Mouse (Mus musculus): ENCODE measurements around the gene Gm49450. TPM values are rescaled to one million over a fixed set of nuclear protein-coding genes. Genes with fewer than 3 reads are reported as not detected.
A peak's percentile ranks its signal among the peaks of the same experiment; 100 is the strongest.
"Not testable (repeated sequence)": the region's sequence is repeated elsewhere in the genome, so short reads cannot be mapped to it uniquely, and the experiment has no call there.

Gene Gm49450
- total RNA-seq, 2 experiments from 2014 or later = not detected

- ATAC-seq (replicated peaks; ENCODE audit: low FRiP score, low TSS enrichment, poor library complexity, severe bottlenecking) = peak; percentile 55; the same call in 1 of the 2 replicates
These were observed 6.2 kb upstream of the Gm49450 start for GRCm38 (mm10) chr15:98959531-98959930.

GRCm38 (mm10) chr15:98958901-98959420 lies 5.6 kb upstream of the Gm49450 start:
- ATAC-seq (replicated peaks; ENCODE audit: low FRiP score, low TSS enrichment, poor library complexity, severe bottlenecking) = no peak

GRCm38 (mm10) chr15:98957475-98957874 lies 4.1 kb upstream of the Gm49450 start:
- no peak for ATAC-seq (replicated peaks; ENCODE audit: low FRiP score, low TSS enrichment, poor library complexity, severe bottlenecking)

GRCm38 (mm10) chr15:98956000-98956399 lies 2.6 kb upstream of the Gm49450 start:
- ATAC-seq (replicated peaks; ENCODE audit: low FRiP score, low TSS enrichment, poor library complexity, severe bottlenecking) = no peak

- ATAC-seq (replicated peaks; ENCODE audit: low FRiP score, low TSS enrichment, poor library complexity, severe bottlenecking) = no peak
These were observed 2.0 kb upstream of the Gm49450 start for GRCm38 (mm10) chr15:98955324-98955723.

GRCm38 (mm10) chr15:98954425-98955253 lies 1.3 kb upstream of the Gm49450 start:
- no peak for ATAC-seq (replicated peaks; ENCODE audit: low FRiP score, low TSS enrichment, poor library complexity, severe bottlenecking)

GRCm38 (mm10) chr15:98952751-98953400 lies 475 bp downstream of the Gm49450 start:
- ATAC-seq (replicated peaks; ENCODE audit: low FRiP score, low TSS enrichment, poor library complexity, severe bottlenecking) = peak; percentile 87

- ATAC-seq (replicated peaks; ENCODE audit: low FRiP score, low TSS enrichment, poor library complexity, severe bottlenecking) = no peak
These were observed 1.3 kb downstream of the Gm49450 start for GRCm38 (mm10) chr15:98952063-98952455.

GRCm38 (mm10) chr15:98951122-98952062 lies 2.0 kb downstream of the Gm49450 start:
- ATAC-seq (replicated peaks; ENCODE audit: low FRiP score, low TSS enrichment, poor library complexity, severe bottlenecking) = not testable (repeated sequence)

GRCm38 (mm10) chr15:98949607-98949892 lies 3.8 kb downstream of the Gm49450 start:
- no peak for ATAC-seq (replicated peaks; ENCODE audit: low FRiP score, low TSS enrichment, poor library complexity, severe bottlenecking)

GRCm38 (mm10) chr15:98948857-98949606 lies 4.3 kb downstream of the Gm49450 start:
- ATAC-seq (replicated peaks; ENCODE audit: low FRiP score, low TSS enrichment, poor library complexity, severe bottlenecking) = no peak

- ATAC-seq (replicated peaks; ENCODE audit: low FRiP score, low TSS enrichment, poor library complexity, severe bottlenecking) = no peak
These were observed 5.0 kb downstream of the Gm49450 start for GRCm38 (mm10) chr15:98948382-98948781.

GRCm38 (mm10) chr15:98947884-98948283 lies 5.5 kb downstream of the Gm49450 start:
- ATAC-seq (replicated peaks; ENCODE audit: low FRiP score, low TSS enrichment, poor library complexity, severe bottlenecking) = no peak

- no peak for ATAC-seq (replicated peaks; ENCODE audit: low FRiP score, low TSS enrichment, poor library complexity, severe bottlenecking)
These were observed 10.2 kb downstream of the Gm49450 start for GRCm38 (mm10) chr15:98943133-98943532.

GRCm38 (mm10) chr15:98942081-98942480 lies 11.3 kb downstream of the Gm49450 start:
- ATAC-seq (replicated peaks; ENCODE audit: low FRiP score, low TSS enrichment, poor library complexity, severe bottlenecking) = no peak

GRCm38 (mm10) chr15:98941539-98941938 lies 11.8 kb downstream of the Gm49450 start:
- no peak for ATAC-seq (replicated peaks; ENCODE audit: low FRiP score, low TSS enrichment, poor library complexity, severe bottlenecking)

- ATAC-seq (replicated peaks; ENCODE audit: low FRiP score, low TSS enrichment, poor library complexity, severe bottlenecking) = peak; percentile 46; the same call in 1 of the 2 replicates
These were observed 12.5 kb downstream of the Gm49450 start for GRCm38 (mm10) chr15:98940816-98941215.

GRCm38 (mm10) chr15:98934217-98934839 lies 19.0 kb downstream of the Gm49450 start, which contains the start of gene Tuba1b:
Gene Tuba1b (minus strand): TSS chr15:98934565.
- ATAC-seq (replicated peaks; ENCODE audit: low FRiP score, low TSS enrichment, poor library complexity, severe bottlenecking) = peak; percentile 72
